Mouse (Mus musculus): ENCODE data around the gene Dst.

Gene Dst

DNA sequence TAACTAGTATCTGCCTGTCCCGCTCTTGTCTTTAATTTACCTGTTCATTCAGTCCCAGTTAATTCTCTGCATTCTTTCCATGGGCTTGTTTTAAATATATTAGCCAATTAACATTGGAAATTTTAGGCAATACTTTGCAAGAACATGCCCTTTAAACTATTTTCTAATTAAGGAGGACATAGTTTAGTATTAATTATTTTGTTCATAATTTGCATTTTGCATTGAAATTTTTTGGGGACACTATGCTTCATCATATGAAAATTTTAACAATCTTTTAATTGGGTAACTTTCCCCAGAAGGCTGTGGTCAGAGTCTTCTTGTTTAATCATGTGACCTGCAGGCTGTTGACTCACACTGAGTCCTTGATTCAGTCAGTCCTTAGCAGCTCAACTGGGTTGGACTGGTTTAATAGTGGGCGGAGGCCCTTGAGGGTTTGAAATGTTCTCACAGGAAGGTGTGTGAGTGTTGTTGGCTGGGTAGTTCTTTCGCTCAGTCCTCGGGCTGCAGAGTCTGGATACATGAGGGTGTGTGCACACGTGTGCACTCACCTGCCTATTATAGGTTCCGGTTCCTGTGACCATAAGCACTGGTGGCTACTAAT is 231.9 kb downstream of the Dst start:
- peak; percentile 14 to 27 for DNase-seq

DNA sequence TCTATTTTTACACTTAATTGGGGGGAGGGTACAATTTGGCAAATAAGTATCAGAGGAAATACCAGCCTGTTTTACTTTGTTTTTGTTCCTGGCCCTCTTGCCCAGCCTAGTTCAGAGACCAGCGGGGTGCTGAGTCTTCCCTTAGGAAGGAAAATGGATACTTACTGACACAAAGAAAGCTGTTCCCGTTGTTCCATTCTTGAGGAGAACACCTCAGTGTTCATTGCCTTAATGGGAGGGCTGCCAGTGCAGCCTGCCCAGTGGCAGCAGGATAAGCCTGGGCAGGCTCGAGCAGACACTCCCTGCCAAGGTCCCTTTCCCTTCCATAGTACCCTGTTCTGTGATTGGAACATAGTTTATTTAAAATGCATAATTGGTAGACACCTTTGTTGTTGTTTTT is 232.7 kb downstream of the Dst start:
- DNase-seq = peak; percentile 75 to 79

DNA sequence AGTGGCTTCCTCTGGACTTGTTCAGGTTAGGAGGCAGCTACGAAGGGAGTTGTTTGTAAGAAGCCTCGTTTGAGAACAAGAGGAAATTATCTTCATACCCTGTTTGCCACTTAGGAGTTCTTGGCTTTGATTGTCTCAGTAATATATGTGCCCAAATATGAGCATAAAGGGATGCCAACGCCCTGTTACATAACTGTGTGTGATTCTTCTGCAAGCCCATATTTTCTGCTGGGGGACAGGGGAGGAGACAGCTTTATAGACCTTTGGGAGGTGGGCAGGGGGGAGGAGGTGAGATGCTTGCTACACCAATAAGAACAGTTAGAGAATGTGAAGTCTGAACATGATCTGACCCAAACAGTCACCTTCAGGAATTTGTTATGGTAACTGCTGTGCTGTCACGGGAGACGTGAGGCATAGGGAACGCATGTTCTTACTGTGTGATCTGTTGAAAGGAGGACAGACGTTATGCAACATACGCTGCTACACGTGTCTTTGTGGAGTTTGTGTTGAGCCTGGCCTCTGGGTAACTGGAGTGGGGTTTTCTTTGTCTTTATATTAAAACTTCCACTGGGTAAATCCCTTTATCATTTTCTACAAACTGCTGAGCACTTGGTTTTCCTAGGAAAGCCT is 235.0 kb downstream of the Dst start:
- DNase-seq = no peak

DNA sequence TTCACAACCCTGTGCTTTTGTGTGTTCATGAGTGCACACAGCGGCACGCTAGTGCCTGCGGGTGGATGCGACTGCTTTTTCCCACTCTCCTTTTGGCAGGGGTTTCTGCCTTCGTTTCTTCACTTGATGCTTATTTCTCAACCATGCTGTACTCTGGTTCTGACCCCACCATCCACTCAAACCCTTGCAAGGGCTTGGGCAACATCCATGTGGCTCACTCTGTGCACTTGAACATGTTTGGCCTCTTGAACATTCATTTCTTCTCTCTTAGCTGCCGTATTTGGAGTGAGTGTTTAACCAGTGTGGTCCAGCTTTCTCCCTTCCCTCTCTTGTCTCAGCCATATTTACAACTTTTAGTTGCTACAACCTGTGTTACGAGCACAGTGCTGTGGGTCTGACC is 236.8 kb downstream of the Dst start:
- DNase-seq = no peak

- DNase-seq = no peak
Observed at GRCm38 (mm10) chr1:34148039-34148438, 240.0 kb downstream of the Dst start.

- DNase-seq = no peak
Observed at GRCm38 (mm10) chr1:34150416-34151093, 242.5 kb downstream of the Dst start.

- no peak for DNase-seq
Observed at GRCm38 (mm10) chr1:34152683-34153082, 244.7 kb downstream of the Dst start.

- no peak for DNase-seq
Observed at GRCm38 (mm10) chr1:34156058-34156457, 248.0 kb downstream of the Dst start.

DNA sequence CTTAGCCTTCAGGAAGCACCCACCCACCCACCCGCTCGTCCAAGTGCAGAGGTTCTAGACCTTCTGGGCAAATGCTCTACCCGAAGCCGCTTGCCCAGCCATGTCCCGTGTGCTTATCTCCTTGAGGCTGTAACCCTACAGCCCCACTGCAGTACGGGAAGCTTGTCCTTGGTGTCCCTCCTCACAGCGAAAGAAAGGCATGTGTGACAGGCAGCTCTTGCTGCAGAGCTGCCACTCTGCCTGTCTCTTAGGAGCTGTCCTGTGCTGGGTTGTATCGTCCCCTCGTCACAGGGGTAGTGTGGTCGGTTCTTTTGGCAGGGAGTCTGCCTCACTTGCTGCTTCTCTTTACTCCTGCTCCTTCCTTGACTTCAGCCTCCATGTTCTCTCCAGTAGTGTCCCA is 249.7 kb downstream of the Dst start:
- no peak for DNase-seq

GRCm38 (mm10) chr1:34158822-34159221 is 250.8 kb downstream of the Dst start:
- peak in 1 of 2 experiments; percentile 45 for DNase-seq

DNA sequence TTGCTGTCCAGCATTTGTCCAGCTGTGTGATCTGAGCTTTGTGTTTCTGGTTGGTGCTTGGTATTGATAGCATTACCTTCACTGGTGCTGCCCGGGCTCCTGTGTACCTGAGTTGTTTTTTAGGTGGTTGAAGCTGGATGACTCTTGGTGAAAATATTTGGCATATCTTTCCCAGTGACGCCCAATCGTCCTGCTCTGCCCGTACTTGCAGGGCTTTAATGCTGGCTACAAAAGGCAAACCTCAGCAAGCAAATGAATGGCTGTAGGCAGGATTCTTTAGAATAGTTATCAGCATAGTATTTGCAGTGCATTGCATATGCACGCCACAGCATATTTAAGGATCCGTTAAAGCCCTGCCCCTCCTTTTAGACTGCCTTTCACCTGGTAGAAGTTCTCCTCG is 251.9 kb downstream of the Dst start:
- DNase-seq = no peak

- peak; percentile 90 to 95 for DNase-seq
Observed at GRCm38 (mm10) chr1:34164616-34165295, 256.7 kb downstream of the Dst start.

GRCm38 (mm10) chr1:34165926-34166325 is 257.9 kb downstream of the Dst start:
- DNase-seq = no peak

- peak; percentile 46 to 59 for DNase-seq
Observed at GRCm38 (mm10) chr1:34167151-34168057, 259.4 kb downstream of the Dst start.

- no peak for DNase-seq
Observed at GRCm38 (mm10) chr1:34169086-34169485, 261.1 kb downstream of the Dst start.

GRCm38 (mm10) chr1:34174517-34174916 is 266.5 kb downstream of the Dst start:
- DNase-seq = no peak

- DNase-seq = no peak
Observed at GRCm38 (mm10) chr1:34174961-34175360, 266.9 kb downstream of the Dst start.

DNA sequence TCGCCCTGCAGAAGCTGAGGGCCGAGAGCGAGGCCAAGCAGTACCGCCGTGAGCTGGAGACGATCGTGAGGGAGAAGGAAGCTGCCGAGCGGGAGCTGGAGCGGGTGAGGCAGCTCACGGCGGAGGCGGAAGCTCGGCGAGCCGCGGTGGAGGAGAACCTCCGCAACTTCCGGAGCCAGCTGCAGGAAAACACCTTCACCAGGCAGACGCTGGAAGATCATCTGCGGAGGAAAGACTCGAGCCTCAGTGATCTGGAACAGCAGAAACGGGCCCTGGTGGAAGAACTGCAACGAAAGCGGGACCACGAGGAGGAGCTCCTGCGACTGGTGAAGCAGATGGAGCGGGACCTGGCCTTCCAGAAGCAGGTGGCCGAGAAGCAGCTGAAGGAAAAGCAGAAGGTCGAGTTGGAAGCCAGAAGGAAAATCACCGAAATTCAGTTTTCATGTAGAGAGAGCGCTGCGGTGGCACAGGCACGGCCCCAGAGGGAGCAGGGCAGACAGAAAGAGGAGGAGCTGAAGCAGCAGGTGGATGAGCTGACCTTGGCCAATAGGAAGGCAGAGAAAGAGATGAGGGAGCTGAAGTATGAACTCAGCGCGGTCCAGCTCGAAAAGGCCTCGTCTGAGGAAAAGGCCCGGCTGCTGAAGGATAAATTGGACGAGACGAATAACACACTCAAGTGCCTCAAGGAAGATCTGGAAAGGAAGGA is 270.1 kb downstream of the Dst start:
- DNase-seq = peak; percentile 37 to 42

DNA sequence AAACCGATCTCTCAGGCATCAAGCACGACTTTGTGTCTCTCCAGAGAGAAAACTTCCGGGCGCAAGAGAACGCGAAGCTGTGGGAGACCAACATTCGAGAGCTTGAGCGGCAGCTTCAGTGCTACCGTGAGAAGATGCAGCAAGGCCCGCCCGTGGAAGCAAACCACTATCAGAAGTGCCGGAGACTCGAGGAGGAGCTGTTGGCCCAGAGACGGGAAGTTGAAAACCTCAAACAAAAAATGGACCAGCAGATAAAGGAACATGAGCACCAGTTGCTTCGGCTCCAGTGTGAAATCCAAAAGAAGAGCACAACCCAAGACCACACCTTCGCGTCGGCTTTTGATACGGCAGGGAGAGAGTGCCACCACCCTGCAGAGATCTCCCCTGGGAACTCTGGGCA is 271.7 kb downstream of the Dst start:
- no peak for DNase-seq

GRCm38 (mm10) chr1:34182406-34183249 is 274.6 kb downstream of the Dst start:
- peak; percentile 79 to 90 for DNase-seq

All from cerebellum, postnatal 14 days (tissue).